Mouse (Mus musculus) forebrain, postnatal 0 days (tissue): Measurements from ENCODE around the gene Hspb6. TPM values are rescaled to one million over a fixed set of nuclear protein-coding genes. Genes with fewer than 3 reads are reported as not detected.

Source experiments
- ATAC-seq: fragments of 200-750 bp; cut with Nextera tagmentation; 2 replicates; pipeline ENCODE4 v1.8.0; 2017; ENCODE audit warnings: mild to moderate bottlenecking, moderate library complexity
- DNase-seq: peaks from one replicate; pipeline ENCODE4 v3.0.0-alpha.2; 2015
- H3K27ac ChIP-seq: fragments of 300-500 bp; sonication (generic); 2 replicates; pipeline ENCODE4 v1.5.1; 2014; ENCODE audit warnings: low read depth, mild to moderate bottlenecking, antibody characterized with exemption, low read length, moderate library complexity, mixed read lengths
- H3K27me3 ChIP-seq: fragments of 300-500 bp; sonication (generic); 2 replicates; pipeline ENCODE4 v1.6.1; 2014; ENCODE audit warnings: mild to moderate bottlenecking, low read length, mixed read lengths; ENCODE audit not compliant: insufficient read depth
- H3K36me3 ChIP-seq: fragments of 300-500 bp; sonication (generic); 2 replicates; pipeline ENCODE4 v1.6.1; 2014; ENCODE audit warnings: mild to moderate bottlenecking, moderate library complexity; ENCODE audit not compliant: insufficient read depth
- H3K4me1 ChIP-seq: fragments of 300-500 bp; sonication (generic); 2 replicates; pipeline ENCODE4 v1.6.1; 2014; ENCODE audit warnings: antibody characterized with exemption; ENCODE audit not compliant: insufficient read depth
- H3K4me2 ChIP-seq: fragments of 300-500 bp; sonication (generic); 2 replicates; pipeline ENCODE4 v1.6.1; 2014; ENCODE audit warnings: low read depth, mild to moderate bottlenecking, moderate library complexity
- H3K4me3 ChIP-seq: fragments of 300-500 bp; sonication (generic); 2 replicates; pipeline ENCODE4 v1.5.1; 2014; ENCODE audit warnings: low read depth, low read length, mixed read lengths
- H3K9ac ChIP-seq: fragments of 300-500 bp; sonication (generic); 2 replicates; pipeline ENCODE4 v1.6.1; 2014; ENCODE audit warnings: mild to moderate bottlenecking
- H3K9me3 ChIP-seq: fragments of 300-500 bp; sonication (generic); 2 replicates; pipeline ENCODE4 v1.6.1; 2016; ENCODE audit warnings: low read length
- CTCF ChIP-seq: sonication (generic); IDR thresholded peaks from 2 replicates; pipeline ENCODE4 v1.5.1; 2016; ENCODE audit warnings: antibody characterized with exemption, control low read depth, low read depth
- WGBS: fragments of 180-500 bp; shearing (Covaris S2); extraction: QIAGEN DNeasy Blood & Tissue Kit; methylation state at CpG from one replicate; pipeline ENCODE4 v1.1.7; 2014; 5-methylcytosine and 5-hydroxymethylcytosine counted together
- polyA plus RNA-seq: library from polyadenylated mRNA; unstranded; fragments of >200 nt; fragmentation: Nextera tagmentation; extraction: Ambion mirVana; gene quantifications from 2 replicates; pipeline ENCODE4 v1.2.1, GENCODE M21; 2015
- total RNA-seq: library from RNA; depleted of rRNA; stranded (reverse); fragments of >200 nt; gene quantifications from 2 replicates; pipeline ENCODE4 v1.2.3, GENCODE M21; 2014

Hspb6 gene
- total and polyA plus RNA-seq, 2 experiments from 2014 or later: 4.1 to 14.0 TPM

GRCm38 (mm10) chr7:30586455-30587020 lies 34.6 kb downstream of the Hspb6 start:
- peak overlapping the region; percentile 81; the same call in 1 of the 2 replicates for H3K4me2 ChIP-seq
- no peaks in the 10 kb centered on the region for H3K9me3 ChIP-seq
- DNase-seq (no peak), ATAC-seq (no peak)
- H3K4me3 ChIP-seq: no peak overlapping the region
- 89% methylated on average over 28 of the region's 28 CpGs for WGBS
- H3K27me3 ChIP-seq: no peaks in the 10 kb centered on the region
- peaks cover 49% of the 10 kb centered on the region for H3K36me3 ChIP-seq
- no peak for TF ChIP-seq CTCF
- H3K9ac ChIP-seq: no peak overlapping the region
- H3K27ac ChIP-seq: no peak overlapping the region
- peaks cover 8% of the 10 kb centered on the region for H3K4me1 ChIP-seq

GRCm38 (mm10) chr7:30587842-30588667 lies 36.1 kb downstream of the Hspb6 start:
- TF ChIP-seq CTCF: no peak
- H3K9me3 ChIP-seq: no peaks in the 10 kb centered on the region
- WGBS: 2% methylated on average over 56 of the region's 67 CpGs
- H3K27me3 ChIP-seq: no peaks in the 10 kb centered on the region
- H3K9ac ChIP-seq: peak overlapping the region; percentile 93
- peak overlapping the region; percentile 97 for H3K27ac ChIP-seq
- H3K4me3 ChIP-seq: peak overlapping the region; percentile 97
- H3K4me1 ChIP-seq: peaks cover 8% of the 10 kb centered on the region
- H3K4me2 ChIP-seq: peak overlapping the region; percentile 81
- peak; percentile 36 for DNase-seq
- ATAC-seq: peak; percentile 38
- peaks cover 34% of the 10 kb centered on the region for H3K36me3 ChIP-seq

GRCm38 (mm10) chr7:30588676-30589434 lies 36.9 kb downstream of the Hspb6 start, which contains the start of gene Kmt2b:
Gene Kmt2b, minus strand, starts transcription at chr7:30588726.
- H3K36me3 ChIP-seq: peaks cover 26% of the 10 kb centered on the region
- peak within 1 kb of the TSS; percentile 97 for H3K4me3 ChIP-seq
- H3K9ac ChIP-seq: peak within 1 kb of the TSS; percentile 93
- no peak for TF ChIP-seq CTCF
- WGBS: 2% methylated on average over 47 of the region's 68 CpGs
- H3K4me1 ChIP-seq: peaks cover 8% of the 10 kb centered on the region
- no peaks in the 10 kb centered on the region for H3K9me3 ChIP-seq
- ATAC-seq (peak; percentile 93), DNase-seq (peak; percentile 97)
- peak within 1 kb of the TSS; percentile 97 for H3K27ac ChIP-seq
- H3K27me3 ChIP-seq: no peaks in the 10 kb centered on the region
- peak within 1 kb of the TSS; percentile 81 for H3K4me2 ChIP-seq

- peaks cover 8% of the 10 kb centered on the region for H3K4me1 ChIP-seq
- H3K4me2 ChIP-seq: peak overlapping the region; percentile 81
- peak overlapping the region; percentile 97 for H3K4me3 ChIP-seq
- peak; percentile 89 for TF ChIP-seq CTCF
- peaks cover 18% of the 10 kb centered on the region for H3K36me3 ChIP-seq
- WGBS: 31% methylated on average over 38 of the region's 40 CpGs
- peak overlapping the region; percentile 97 for H3K27ac ChIP-seq
- H3K9me3 ChIP-seq: no peaks in the 10 kb centered on the region
- H3K9ac ChIP-seq: peak overlapping the region; percentile 93
- peak; percentile 71 for ATAC-seq
- DNase-seq: peak; percentile 90
- no peaks in the 10 kb centered on the region for H3K27me3 ChIP-seq
Measured at GRCm38 (mm10) chr7:30589435-30590301, 37.7 kb downstream of the Hspb6 start.

GRCm38 (mm10) chr7:30590927-30591604 lies 39.1 kb downstream of the Hspb6 start:
- no peak for DNase-seq
- Histone ChIP-seq H3K4me2 (no peak overlapping the region), H3K27me3 (no peaks in the 10 kb centered on the region), H3K36me3 (peaks cover 4% of the 10 kb centered on the region; the same call in 1 of the 2 replicates), H3K9me3 (no peaks in the 10 kb centered on the region), H3K9ac (no peak overlapping the region), H3K27ac (no peak overlapping the region), H3K4me3 (no peak overlapping the region), H3K4me1 (peaks cover 8% of the 10 kb centered on the region)
- TF ChIP-seq CTCF: no peak
- 85% methylated on average over 9 of the region's 9 CpGs for WGBS
- no peak for ATAC-seq

GRCm38 (mm10) chr7:30591605-30591951 lies 39.6 kb downstream of the Hspb6 start:
- no peak overlapping the region for H3K9ac ChIP-seq
- no peak for ATAC-seq
- 16% methylated on average over 4 of the region's 4 CpGs for WGBS

More at GRCm38 (mm10) chr7:30591605-30591951, 39.6 kb downstream of the Hspb6 start:
- Histone ChIP-seq H3K27me3 (no peaks in the 10 kb centered on the region), H3K4me1 (peaks cover 8% of the 10 kb centered on the region), H3K4me2 (no peak overlapping the region), H3K27ac (no peak overlapping the region), H3K4me3 (no peak overlapping the region), H3K36me3 (peaks cover 2% of the 10 kb centered on the region; the same call in 1 of the 2 replicates), H3K9me3 (no peaks in the 10 kb centered on the region)
- no peak for DNase-seq
- TF ChIP-seq CTCF: no peak
